Mouse (Mus musculus) layer of hippocampus, adult 6 months (tissue): ENCODE results near the gene Slc35e3. TPM values are rescaled to one million over a fixed set of nuclear protein-coding genes. Genes with fewer than 3 reads are reported as not detected.

ENCODE experiments used
- long read RNA-seq, 2 experiments: library from polyadenylated mRNA; unstranded; transcript quantifications; one replicate each; pipeline ENCODE4 v2.0.0; 2019 to 2020
- polyA plus RNA-seq: library from polyadenylated mRNA; unstranded; fragments of <200 nt; fragmentation: Nextera tagmentation; gene quantifications from 2 replicates; pipeline ENCODE4 v1.2.3, GENCODE M21; 2021

Gene Slc35e3
- polyA plus RNA-seq, result 1.5 and 1.7 TPM in 2 replicates
- long read RNA-seq, experiment 1, partial matches to known transcripts, result 0 of 2 reads
- long read RNA-seq, experiment 1, other reads (novel, unspliced or antisense), result 2 of 2 reads
- long read RNA-seq, experiment 2, transcript Slc35e3-201 (5 exons, 3,489 nt), result major isoform, 7 of 16 reads
- long read RNA-seq, experiment 2, partial matches to known transcripts, result 0 of 16 reads
- long read RNA-seq, experiment 2, other reads (novel, unspliced or antisense), result 9 of 16 reads

GRCm38 (mm10) chr10:117746297-117746883 is at the start of gene Slc35e3:
Gene Slc35e3 (minus strand): TSS chr10:117746365.

GRCm38 (mm10) chr10:117792141-117793091 is 46.3 kb upstream of the Slc35e3 start, which contains the start of gene Nup107:
Gene Nup107 (minus strand): TSS chr10:117792705.

DNA sequence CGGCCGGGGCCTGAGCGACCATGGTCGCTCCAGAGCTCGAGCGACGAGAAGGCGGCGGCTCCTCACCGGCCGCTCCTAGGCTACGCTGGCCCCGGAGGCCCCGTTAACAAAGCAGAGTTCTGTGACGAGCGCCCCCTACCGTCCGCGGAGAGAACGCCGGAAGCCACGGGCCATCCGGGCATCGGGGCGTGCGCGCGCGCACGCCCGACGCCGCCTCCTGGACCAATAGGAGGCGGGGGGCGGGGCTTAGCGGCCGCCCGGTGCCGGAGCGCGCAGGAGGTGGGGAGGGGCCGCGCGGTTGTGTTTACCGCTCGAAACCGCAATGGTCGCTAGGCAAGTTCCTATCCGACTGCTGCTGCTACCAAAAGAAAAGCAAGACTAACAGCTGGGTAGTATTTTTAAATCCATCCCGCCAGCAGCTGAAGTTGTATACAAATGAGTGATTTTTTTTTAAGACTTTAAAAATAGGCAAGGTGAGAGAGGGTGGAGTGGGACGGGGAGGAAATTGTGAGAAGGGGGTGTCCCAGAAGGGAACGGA is 35.5 kb downstream of the Slc35e3 start, which contains the start of gene Mdm2:
TSS of gene Mdm2 (minus strand) at position 155 of the 538 bp plus-strand sequence.

Other genes starting within 250 kb of the Slc35e3 start
- 11.4 and 12.5 TPM in 2 replicates for gene Cpm, start 116.9 kb downstream of the Slc35e3 start, polyA plus RNA-seq
- gene Mdm2, start 35.6 kb downstream of the Slc35e3 start, polyA plus RNA-seq, result 25.0 and 28.1 TPM in 2 replicates
- gene Nup107, start 46.3 kb upstream of the Slc35e3 start, polyA plus RNA-seq, result 8.7 and 9.5 TPM in 2 replicates
- gene Rap1b, start 99.7 kb upstream of the Slc35e3 start, polyA plus RNA-seq, result 26.7 and 26.9 TPM in 2 replicates